Mouse (Mus musculus) spleen, adult 2 months (tissue): ENCODE results near the gene Hlcs. TPM values are rescaled to one million over a fixed set of nuclear protein-coding genes. Genes with fewer than 3 reads are reported as not detected.

Source experiments
- DNase-seq, 2 experiments: peaks; one replicate each; pipeline versions ENCODE4 v3.0.0 to v3.0.0-alpha.2; 2012 to 2021; ENCODE audit warnings: low spot score in 2 of 2, low read depth in 1 of 2
- H3K27ac ChIP-seq: fragments of 200-500 bp; 2 replicates; pipeline ENCODE4 v1.5.1; 2012; ENCODE audit warnings: low read length, inconsistent platforms; ENCODE audit not compliant: insufficient read depth
- H3K27me3 ChIP-seq: fragments of 200-500 bp; 2 replicates; pipeline ENCODE4 v1.6.1; 2012; ENCODE audit warnings: mild to moderate bottlenecking, moderate library complexity, low read length, inconsistent platforms; ENCODE audit not compliant: control insufficient read depth, insufficient read depth
- H3K36me3 ChIP-seq: fragments of 200-500 bp; 2 replicates; pipeline ENCODE4 v1.6.1; 2012; ENCODE audit warnings: mild to moderate bottlenecking, low read length, inconsistent platforms; ENCODE audit not compliant: control insufficient read depth, insufficient read depth
- H3K4me1 ChIP-seq: fragments of 200-500 bp; 2 replicates; pipeline ENCODE4 v1.6.1; 2011; ENCODE audit warnings: inconsistent platforms; ENCODE audit not compliant: control insufficient read depth, insufficient read depth, insufficient read length
- H3K4me3 ChIP-seq: fragments of 200-500 bp; 2 replicates; pipeline ENCODE4 v1.5.1; 2011; ENCODE audit warnings: mild to moderate bottlenecking, inconsistent platforms; ENCODE audit not compliant: insufficient read depth, insufficient read length; ENCODE audit errors: extremely low read depth
- CTCF ChIP-seq: fragments of 200-500 bp; IDR thresholded peaks from 2 replicates; pipeline ENCODE4 v1.5.1; 2011; ENCODE audit warnings: mild to moderate bottlenecking, inconsistent platforms; ENCODE audit not compliant: insufficient read depth, insufficient read length, insufficient replicate concordance; ENCODE audit errors: extremely low read depth
- POLR2A ChIP-seq: fragments of 200-500 bp; IDR thresholded peaks from 2 replicates; pipeline ENCODE4 v1.6.1; 2011; ENCODE audit warnings: low read depth, low read length, inconsistent platforms
- WGBS: fragments of 180-500 bp; shearing (Covaris S2); methylation state at CpG from one replicate; pipeline ENCODE4 v1.1.7; 2018; 5-methylcytosine and 5-hydroxymethylcytosine counted together
- polyA plus RNA-seq: library from polyadenylated mRNA; depleted of rRNA; stranded (reverse); fragments of >200 nt; gene quantifications from 2 replicates; pipeline ENCODE4 v1.2.3, GENCODE M21; 2012

Gene Hlcs
- polyA plus RNA-seq, 1 experiment = 9.7 TPM

- no peak for DNase-seq
Measured at GRCm38 (mm10) chr16:94150125-94151103, 163.0 kb downstream of the Hlcs start.

GRCm38 (mm10) chr16:94148139-94148538 is 165.2 kb downstream of the Hlcs start:
- H3K27ac ChIP-seq = no peak overlapping the region
- no peaks in the 10 kb centered on the region for H3K27me3 ChIP-seq
- no peak for TF ChIP-seq CTCF
- no peak for TF ChIP-seq POLR2A
- H3K4me3 ChIP-seq = no peak overlapping the region
- H3K36me3 ChIP-seq = no peaks in the 10 kb centered on the region
- no peaks in the 10 kb centered on the region for H3K4me1 ChIP-seq
- WGBS = 17% methylated on average over 11 of the region's 11 CpGs
- DNase-seq = no peak

More at GRCm38 (mm10) chr16:94150125-94151103, 163.0 kb downstream of the Hlcs start:
- Histone ChIP-seq H3K36me3 (no peaks in the 10 kb centered on the region), H3K27ac (no peak overlapping the region), H3K4me3 (no peak overlapping the region), H3K4me1 (no peaks in the 10 kb centered on the region), H3K27me3 (no peaks in the 10 kb centered on the region)
- 78% methylated on average over 15 of the region's 15 CpGs for WGBS
- TF ChIP-seq CTCF (no peak), POLR2A (no peak)

GRCm38 (mm10) chr16:94143325-94143724 is 170.0 kb downstream of the Hlcs start:
- Histone ChIP-seq H3K4me1 (no peaks in the 10 kb centered on the region), H3K27me3 (no peaks in the 10 kb centered on the region), H3K4me3 (no peak overlapping the region), H3K27ac (no peak overlapping the region), H3K36me3 (peaks cover 6% of the 10 kb centered on the region)
- TF ChIP-seq POLR2A (no peak), CTCF (no peak)
- 38% methylated on average over 10 of the region's 10 CpGs for WGBS
- DNase-seq = no peak

GRCm38 (mm10) chr16:94140746-94141145 is 172.6 kb downstream of the Hlcs start:
- peaks cover 8% of the 10 kb centered on the region for H3K36me3 ChIP-seq
- H3K27me3 ChIP-seq = no peaks in the 10 kb centered on the region
- no peak overlapping the region for H3K27ac ChIP-seq
- H3K4me3 ChIP-seq = no peak overlapping the region
- H3K4me1 ChIP-seq = no peaks in the 10 kb centered on the region
- no peak for TF ChIP-seq POLR2A
- no peak for TF ChIP-seq CTCF
- DNase-seq = no peak
- WGBS = 89% methylated on average over 10 of the region's 10 CpGs

GRCm38 (mm10) chr16:94134218-94134617 is 179.2 kb downstream of the Hlcs start:
- Histone ChIP-seq H3K36me3 (peaks cover 19% of the 10 kb centered on the region), H3K4me3 (no peak overlapping the region), H3K27me3 (no peaks in the 10 kb centered on the region), H3K4me1 (no peaks in the 10 kb centered on the region), H3K27ac (no peak overlapping the region)
- no peak for TF ChIP-seq CTCF
- no peak for TF ChIP-seq POLR2A
- WGBS = 93% methylated on average over 10 of the region's 10 CpGs
- DNase-seq = no peak

- H3K36me3 ChIP-seq = peaks cover 6% of the 10 kb centered on the region
- no peak for DNase-seq
- no peak overlapping the region for H3K27ac ChIP-seq
- H3K4me3 ChIP-seq = no peak overlapping the region
- H3K27me3 ChIP-seq = peaks cover 11% of the 10 kb centered on the region
- TF ChIP-seq CTCF = no peak
- no peak for TF ChIP-seq POLR2A
- 99% methylated on average over 2 of the region's 2 CpGs for WGBS
- no peaks in the 10 kb centered on the region; the same call in none of the 2 replicates for H3K4me1 ChIP-seq
Measured at GRCm38 (mm10) chr16:94128236-94128835, 185.0 kb downstream of the Hlcs start.

- Histone ChIP-seq H3K27ac (no peak overlapping the region), H3K4me3 (no peak overlapping the region), H3K27me3 (peaks cover 11% of the 10 kb centered on the region), H3K36me3 (no peaks in the 10 kb centered on the region), H3K4me1 (no peaks in the 10 kb centered on the region; the same call in none of the 2 replicates)
- WGBS = 55% methylated on average over 9 of the region's 9 CpGs
- TF ChIP-seq CTCF = no peak
- TF ChIP-seq POLR2A = no peak
- no peak for DNase-seq
Measured at GRCm38 (mm10) chr16:94126200-94126599, 187.2 kb downstream of the Hlcs start.
